Mouse (Mus musculus): Measurements from ENCODE around the gene Gm10226. TPM values are rescaled to one million over a fixed set of nuclear protein-coding genes. Genes with fewer than 3 reads are reported as not detected.
"Not testable (repeated sequence)": the region's sequence is repeated elsewhere in the genome, so short reads cannot be mapped to it uniquely, and the experiment has no call there.

Gene Gm10226
- 5.1 and 5.2 TPM in 2 replicates for polyA plus RNA-seq (2016; fragmentation: Nextera tagmentation; extraction: Ambion mirVana)

DNA sequence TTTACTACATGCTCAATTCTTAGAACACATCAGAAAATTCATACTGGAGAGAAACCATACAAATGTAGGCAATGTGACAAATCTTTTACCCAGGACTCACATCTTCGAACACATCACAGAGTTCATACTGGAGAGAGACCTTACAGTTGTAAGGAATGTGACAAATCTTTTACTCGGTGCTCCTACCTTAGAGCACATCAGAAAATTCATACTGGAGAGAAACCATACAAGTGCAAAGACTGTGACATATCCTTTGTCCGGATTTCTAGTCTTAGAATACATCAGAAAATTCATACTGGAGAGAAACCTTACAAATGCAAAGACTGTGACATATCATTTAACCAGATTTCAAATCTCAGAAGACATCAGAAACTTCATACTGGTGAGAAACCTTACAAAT lies at the start of gene Gm10226:
TSS of gene Gm10226 (plus strand) at position 301 of the 400 bp plus-strand sequence.
- no peak for ATAC-seq
- WGBS (ENCODE audit: insufficient replicate concordance): 78% methylated on average over 3 of the region's 3 CpGs
- H3K27ac ChIP-seq: no peak within 1 kb of the TSS

DNA sequence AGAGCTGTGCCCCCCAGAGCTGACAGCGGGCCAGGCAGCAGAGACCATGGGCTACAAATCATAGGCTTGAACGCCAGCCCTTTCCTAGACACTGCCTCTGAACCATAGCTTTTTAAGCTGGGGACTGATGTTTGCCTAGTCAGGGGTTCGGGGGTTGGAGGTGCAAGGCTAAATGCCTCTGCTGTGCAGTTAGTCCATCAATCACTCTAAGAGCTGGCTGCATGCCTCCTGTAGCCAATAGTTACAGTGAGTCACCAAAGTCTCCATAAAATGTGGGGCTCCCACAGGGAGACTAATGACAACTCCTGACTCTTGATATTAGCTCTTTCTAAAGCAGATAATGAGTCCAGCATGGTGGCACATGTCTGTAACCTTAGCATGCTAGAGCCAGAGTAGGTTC lies 42.9 kb upstream of the Gm10226 start:
- ATAC-seq: no peak
- H3K4me2 ChIP-seq: no peak overlapping the region
- H3K4me3 ChIP-seq: no peak overlapping the region
- 74% methylated on average over 3 of the region's 3 CpGs for WGBS (ENCODE audit: insufficient replicate concordance)
- peaks cover 10% of the 10 kb centered on the region for H3K4me1 ChIP-seq
- no peaks in the 10 kb centered on the region for H3K36me3 ChIP-seq
- H3K27ac ChIP-seq: no peak overlapping the region
- H3K9me3 ChIP-seq (replicated peaks): no peaks in the 10 kb centered on the region
- no peak overlapping the region for H3K9ac ChIP-seq
- no peaks in the 10 kb centered on the region for H3K27me3 ChIP-seq (replicated peaks)

More for the DNA sequence above, at the start of gene Gm10226:
- Histone ChIP-seq H3K27me3 (replicated peaks) (no peaks in the 10 kb centered on the region), H3K36me3 (peaks cover 34% of the 10 kb centered on the region), H3K4me1 (no peaks in the 10 kb centered on the region; the same call in 1 of the 2 replicates), H3K9ac (no peak within 1 kb of the TSS), H3K9me3 (replicated peaks) (no peaks in the 10 kb centered on the region), H3K4me2 (no peak within 1 kb of the TSS), H3K4me3 (no peak within 1 kb of the TSS)

DNA sequence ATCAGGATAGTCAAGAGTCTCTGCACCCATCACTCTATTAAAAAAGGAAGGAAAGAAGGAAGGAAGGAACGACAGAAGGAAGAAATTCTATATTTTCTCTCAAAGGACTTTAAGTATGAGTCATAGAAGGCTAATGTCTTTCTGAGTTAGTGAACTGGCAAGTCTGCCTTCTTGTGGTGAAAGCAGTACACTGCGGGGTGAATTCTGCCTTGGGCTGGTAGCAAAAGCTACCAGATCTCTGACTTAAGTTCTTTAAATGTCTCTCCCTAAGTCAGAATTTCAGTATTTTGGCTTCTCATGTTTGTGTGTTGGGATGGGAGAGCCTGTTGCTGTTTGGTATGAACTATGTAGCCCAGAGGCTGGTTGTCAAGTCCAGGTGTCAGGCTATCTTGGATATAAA lies 41.7 kb upstream of the Gm10226 start:
- Histone ChIP-seq H3K9ac (peak overlapping the region; percentile 62), H3K9me3 (replicated peaks) (no peaks in the 10 kb centered on the region), H3K27me3 (replicated peaks) (no peaks in the 10 kb centered on the region), H3K27ac (peak overlapping the region; percentile 78), H3K4me1 (peaks cover 10% of the 10 kb centered on the region), H3K4me2 (peak overlapping the region; percentile 58), H3K36me3 (no peaks in the 10 kb centered on the region), H3K4me3 (peak overlapping the region; percentile 63)
- 20% methylated on average over 2 of the region's 2 CpGs for WGBS (ENCODE audit: insufficient replicate concordance)
- peak; percentile 48 for ATAC-seq

DNA sequence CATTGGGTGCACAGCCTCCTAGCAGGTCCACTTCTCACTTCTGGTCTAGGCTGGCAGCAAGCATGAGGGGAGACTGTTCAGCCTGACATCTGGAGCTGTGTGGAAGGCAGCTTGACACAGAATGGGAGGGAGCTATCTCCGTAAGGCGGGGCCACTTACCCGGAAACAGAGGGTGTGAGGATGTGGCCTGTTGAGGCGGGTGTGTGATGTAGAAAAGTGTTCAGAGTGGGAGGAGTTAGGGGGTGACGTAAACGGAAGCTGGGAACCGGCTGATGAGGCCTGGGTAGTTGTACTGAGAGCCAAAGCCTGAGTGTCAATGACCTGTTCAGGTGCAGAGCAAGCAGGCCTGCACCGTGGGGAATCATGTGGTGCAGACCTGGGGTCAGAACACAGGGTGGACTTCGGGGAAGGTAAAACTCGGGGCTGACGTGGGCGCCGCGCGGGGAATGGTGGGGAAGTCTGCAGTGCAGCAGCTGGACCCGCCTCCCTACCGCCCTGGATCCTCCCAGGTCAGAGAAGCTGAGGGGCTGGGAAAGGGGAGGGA lies 41.2 kb upstream of the Gm10226 start, which contains the start of gene Zfp983:
TSS of gene Zfp983 (plus strand) at position 261 of the 544 bp plus-strand sequence.
- Histone ChIP-seq H3K27ac (peak within 1 kb of the TSS; percentile 78), H3K4me3 (peak within 1 kb of the TSS; percentile 63), H3K9ac (peak within 1 kb of the TSS; percentile 62), H3K4me2 (peak within 1 kb of the TSS; percentile 58)
- H3K36me3 ChIP-seq; H3K4me1 ChIP-seq; H3K27me3 ChIP-seq (replicated peaks); H3K9me3 ChIP-seq (replicated peaks): not testable (repeated sequence)
- ATAC-seq: peak; percentile 100
- WGBS (ENCODE audit: insufficient replicate concordance): 1% methylated on average over 17 of the region's 17 CpGs

DNA sequence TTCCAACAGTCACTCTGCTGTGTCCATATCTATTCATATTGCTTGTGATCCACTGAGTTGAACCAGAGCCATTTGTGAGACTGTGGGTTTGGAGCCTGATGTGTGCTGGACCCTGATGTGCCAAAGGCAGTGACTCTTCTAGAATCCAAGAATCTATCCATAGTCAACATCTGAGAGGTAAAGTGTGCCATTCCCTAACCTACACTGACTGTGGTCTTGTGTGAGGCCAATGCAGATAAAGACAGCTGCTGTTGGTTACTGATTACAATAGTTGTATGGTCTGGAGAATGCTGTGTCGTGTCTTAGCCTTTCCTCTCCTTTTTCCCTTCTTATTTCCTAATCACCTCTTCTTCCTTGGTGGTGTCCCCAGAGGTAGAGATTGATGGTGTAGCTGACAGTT lies 12.8 kb upstream of the Gm10226 start:
- H3K27me3 ChIP-seq (replicated peaks); H3K36me3 ChIP-seq; H3K9me3 ChIP-seq (replicated peaks): not testable (repeated sequence)
- peak overlapping the region; percentile 92 for H3K27ac ChIP-seq
- peak overlapping the region; percentile 81 for H3K4me2 ChIP-seq
- WGBS (ENCODE audit: insufficient replicate concordance): 5% methylated on average over 1 of the region's 1 CpGs
- peak overlapping the region; percentile 67 for H3K4me3 ChIP-seq
- H3K4me1 ChIP-seq: peaks cover 20% of the 10 kb centered on the region
- ATAC-seq: peak; percentile 60
- peak overlapping the region; percentile 77 for H3K9ac ChIP-seq

DNA sequence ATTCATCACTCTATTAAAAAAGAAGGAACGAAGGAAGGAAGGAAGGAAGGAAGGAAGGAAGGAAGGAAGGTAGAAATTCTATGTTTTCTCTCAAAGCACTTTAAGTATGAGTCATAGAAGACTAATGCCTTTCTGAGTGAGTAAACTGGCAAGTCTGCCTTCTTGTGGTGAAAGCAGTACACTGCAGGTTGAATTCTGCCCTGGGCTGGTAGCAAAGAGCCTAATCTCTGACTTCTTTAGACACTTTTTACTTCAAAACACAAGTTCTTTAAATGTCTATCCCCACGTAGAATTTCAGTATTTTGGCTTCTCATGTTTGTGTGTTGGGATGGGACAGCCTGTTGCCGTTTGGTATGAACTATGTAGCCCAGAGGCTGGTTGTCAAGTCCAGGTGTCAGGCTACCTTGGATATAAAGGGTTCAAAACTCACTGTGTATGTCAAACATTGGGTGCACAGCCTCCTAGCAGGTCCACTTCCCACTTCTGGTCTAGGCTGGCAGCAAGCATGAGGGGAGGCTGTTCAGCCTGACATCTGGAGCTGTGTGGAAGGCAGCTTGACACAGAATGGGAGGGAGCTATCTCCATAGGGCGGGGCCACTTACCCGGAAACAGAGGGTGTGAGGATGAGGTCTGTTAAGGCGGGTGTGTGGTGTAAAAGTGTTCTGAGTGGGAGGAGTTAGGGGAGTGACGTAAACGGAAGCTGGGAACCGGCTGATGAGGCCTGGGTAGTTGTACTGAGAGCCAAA lies 12.2 kb upstream of the Gm10226 start:
- H3K4me1 ChIP-seq: peaks cover 20% of the 10 kb centered on the region
- H3K4me3 ChIP-seq: peak overlapping the region; percentile 67
- H3K9ac ChIP-seq: peak overlapping the region; percentile 77
- H3K4me2 ChIP-seq: peak overlapping the region; percentile 81
- peaks cover 4% of the 10 kb centered on the region for H3K36me3 ChIP-seq
- H3K27ac ChIP-seq: peak overlapping the region; percentile 92
- no peaks in the 10 kb centered on the region for H3K27me3 ChIP-seq (replicated peaks)
- H3K9me3 ChIP-seq (replicated peaks): no peaks in the 10 kb centered on the region
- whole genome bisulfite sequencing (ENCODE audit: insufficient replicate concordance): under 1% methylated on average over 9 of the region's 9 CpGs
- ATAC-seq: peak; percentile 100

DNA sequence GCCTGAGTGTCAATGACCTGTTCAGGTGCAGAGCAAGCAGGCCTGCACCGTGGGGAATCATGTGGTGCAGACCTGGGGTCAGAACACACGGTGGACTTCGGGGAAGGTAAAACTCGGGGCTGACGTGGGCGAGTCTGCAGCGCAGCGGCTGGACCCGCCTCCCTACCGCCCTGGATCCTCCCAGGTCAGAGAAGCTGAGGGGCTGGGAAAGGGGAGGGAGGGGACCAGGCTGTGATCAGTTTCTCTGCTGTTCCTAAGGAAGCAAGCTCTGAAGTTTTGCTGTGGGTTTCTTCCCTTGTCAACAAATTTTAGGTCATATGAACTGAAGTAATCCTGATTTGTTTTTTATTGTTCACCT lies 11.7 kb upstream of the Gm10226 start:
- Histone ChIP-seq H3K4me1 (peaks cover 20% of the 10 kb centered on the region), H3K27ac (peak overlapping the region; percentile 92), H3K4me2 (peak overlapping the region; percentile 81), H3K4me3 (peak overlapping the region; percentile 67), H3K9ac (peak overlapping the region; percentile 77)
- WGBS (ENCODE audit: insufficient replicate concordance): 0% methylated on average over 10 of the region's 10 CpGs
- peak; percentile 85 for ATAC-seq
- H3K27me3 ChIP-seq (replicated peaks); H3K36me3 ChIP-seq; H3K9me3 ChIP-seq (replicated peaks): not testable (repeated sequence)

DNA sequence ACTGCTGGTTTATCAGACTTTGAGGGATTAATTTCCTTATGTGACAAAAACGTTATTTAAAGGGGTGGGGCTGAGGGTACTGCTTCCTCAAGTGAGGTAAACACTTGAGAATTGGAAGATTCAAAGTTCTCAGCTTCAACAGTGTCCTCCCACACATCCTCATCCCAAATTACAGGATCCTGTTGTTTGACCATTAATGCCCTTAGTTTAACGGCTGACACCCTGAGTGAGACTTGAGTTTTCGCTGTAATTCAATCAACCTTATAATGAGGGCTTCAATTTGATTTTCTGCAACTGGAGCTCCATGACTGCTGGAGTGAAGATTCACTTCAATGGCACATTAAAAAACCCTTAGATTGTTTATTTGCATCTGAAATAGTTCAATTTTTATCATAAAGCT lies 1.7 kb downstream of the Gm10226 start:
- no peak overlapping the region for H3K4me3 ChIP-seq
- H3K9ac ChIP-seq: no peak overlapping the region
- 71% methylated on average over 3 of the region's 3 CpGs for WGBS (ENCODE audit: insufficient replicate concordance)
- no peaks in the 10 kb centered on the region for H3K9me3 ChIP-seq (replicated peaks)
- no peak overlapping the region for H3K4me2 ChIP-seq
- H3K27ac ChIP-seq: no peak overlapping the region
- no peaks in the 10 kb centered on the region for H3K27me3 ChIP-seq (replicated peaks)
- ATAC-seq: no peak
- H3K36me3 ChIP-seq: peaks cover 29% of the 10 kb centered on the region
- H3K4me1 ChIP-seq: no peaks in the 10 kb centered on the region; the same call in 1 of the 2 replicates

DNA sequence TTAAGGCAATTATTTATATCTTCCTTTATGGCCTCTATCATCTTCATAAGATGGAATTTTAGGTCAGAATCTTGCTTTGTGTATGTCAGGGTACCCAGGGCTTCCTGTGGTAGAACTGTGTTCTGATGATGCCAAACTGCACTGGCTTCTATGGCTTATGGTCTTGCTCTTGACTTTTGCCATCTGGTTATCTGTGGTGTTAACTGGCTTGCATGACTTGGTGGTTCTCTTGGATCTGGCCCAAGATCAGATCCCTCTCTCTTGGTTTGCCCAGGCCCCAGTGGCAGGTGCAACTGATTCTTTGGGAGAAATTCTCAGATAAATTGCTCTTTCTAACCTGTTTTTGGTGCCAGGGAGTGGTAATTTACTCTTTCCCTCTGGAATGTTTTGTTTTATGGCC lies 4.4 kb downstream of the Gm10226 start:
- Histone ChIP-seq H3K27me3 (replicated peaks) (no peaks in the 10 kb centered on the region), H3K27ac (no peak overlapping the region), H3K4me1 (peaks cover 4% of the 10 kb centered on the region; the same call in 1 of the 2 replicates), H3K9ac (no peak overlapping the region), H3K4me2 (no peak overlapping the region), H3K4me3 (no peak overlapping the region), H3K36me3 (peaks cover 7% of the 10 kb centered on the region), H3K9me3 (replicated peaks) (no peaks in the 10 kb centered on the region)
- ATAC-seq: no peak

DNA sequence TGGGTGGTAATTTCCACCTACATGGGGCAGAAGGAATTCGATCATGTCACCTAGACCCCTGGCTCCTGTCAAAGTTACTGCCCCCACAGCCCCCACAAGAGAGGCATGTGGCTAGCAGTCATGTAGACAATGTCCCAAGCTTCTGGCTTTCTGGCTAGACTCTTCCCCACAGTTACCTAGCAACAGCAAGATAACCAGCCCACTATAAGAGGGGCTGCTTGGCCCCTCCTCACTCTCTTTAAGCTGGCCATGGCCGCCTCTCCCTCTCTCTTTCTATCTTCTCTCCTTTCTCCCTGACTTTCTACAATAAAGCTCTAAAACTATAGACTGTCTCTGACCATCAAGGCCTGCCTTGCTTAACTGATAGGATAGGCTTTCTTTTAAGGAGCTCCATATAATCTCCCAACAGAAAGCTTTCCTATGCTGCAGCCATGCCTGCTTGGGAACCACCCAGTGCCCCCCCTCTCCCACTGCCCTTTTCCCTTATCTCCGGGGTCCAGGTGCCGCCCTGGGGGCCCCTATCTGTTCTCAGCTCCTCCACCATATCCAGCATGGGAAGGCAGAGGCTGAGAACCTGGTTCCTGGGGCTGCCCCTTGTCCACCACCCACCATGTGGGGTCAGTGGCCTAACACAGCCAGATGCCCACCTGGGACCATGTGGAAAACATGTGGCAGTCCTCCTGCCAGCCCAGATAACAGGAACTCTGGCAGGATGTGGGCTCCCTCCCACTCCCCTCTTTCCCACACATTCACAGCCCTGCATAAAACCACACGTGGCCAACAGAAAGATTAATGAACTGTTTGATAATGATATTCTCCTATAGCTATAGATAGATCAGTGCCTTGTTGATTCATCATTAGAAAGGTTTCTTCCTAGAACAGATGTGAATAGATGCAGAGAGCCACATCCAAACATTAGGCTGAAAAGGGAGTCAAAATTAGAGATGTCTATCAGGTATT lies 10.9 kb downstream of the Gm10226 start:
- H3K27ac ChIP-seq: peak overlapping the region; percentile 91
- peak overlapping the region; percentile 23 for H3K4me3 ChIP-seq
- H3K9ac ChIP-seq: peak overlapping the region; percentile 61
- peak overlapping the region; percentile 67 for H3K4me2 ChIP-seq
- H3K36me3 ChIP-seq: no peaks in the 10 kb centered on the region
- ATAC-seq: peak; percentile 98
- no peaks in the 10 kb centered on the region for H3K9me3 ChIP-seq (replicated peaks)
- H3K4me1 ChIP-seq: peaks cover 42% of the 10 kb centered on the region
- 8% methylated on average over 5 of the region's 5 CpGs for WGBS (ENCODE audit: insufficient replicate concordance)
- no peaks in the 10 kb centered on the region for H3K27me3 ChIP-seq (replicated peaks)

DNA sequence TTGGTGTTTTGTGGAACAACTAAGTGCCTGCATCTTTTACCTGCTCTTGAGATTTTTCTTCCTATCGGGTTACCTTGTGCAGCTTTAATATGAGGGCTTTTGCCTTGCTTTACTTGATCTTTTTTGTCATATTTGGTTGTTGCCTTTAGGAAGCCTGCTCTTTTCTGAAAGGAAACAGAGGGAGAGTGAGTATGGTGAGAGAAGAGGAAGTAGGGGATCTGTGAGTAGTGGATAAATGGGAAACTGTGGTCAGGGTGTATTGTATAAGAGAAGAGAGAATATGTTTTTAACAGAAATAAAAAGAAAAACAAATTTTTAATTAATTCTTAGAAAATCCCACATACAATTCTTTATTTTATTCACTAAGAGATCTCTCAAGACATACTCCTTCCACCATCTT lies 11.8 kb downstream of the Gm10226 start:
- Histone ChIP-seq H3K27ac (peak overlapping the region; percentile 91), H3K4me2 (peak overlapping the region; percentile 67)

More for the DNA sequence above, 11.8 kb downstream of the Gm10226 start:
- Histone ChIP-seq H3K4me1 (peaks cover 44% of the 10 kb centered on the region), H3K9ac (peak overlapping the region; percentile 61; the same call in 1 of the 2 replicates), H3K9me3 (replicated peaks) (no peaks in the 10 kb centered on the region), H3K36me3 (no peaks in the 10 kb centered on the region), H3K4me3 (no peak overlapping the region), H3K27me3 (replicated peaks) (no peaks in the 10 kb centered on the region)
- 36% methylated on average over 1 of the region's 1 CpGs for WGBS (ENCODE audit: insufficient replicate concordance)
- no peak for ATAC-seq

All from liver, embryonic 12.5 days (tissue).